Mouse (Mus musculus) limb, embryonic 14.5 days (tissue): ENCODE measurements around the gene Arid3a. TPM values are rescaled to one million over a fixed set of nuclear protein-coding genes. Genes with fewer than 3 reads are reported as not detected.
"Not testable (repeated sequence)": the region's sequence is repeated elsewhere in the genome, so short reads cannot be mapped to it uniquely, and the experiment has no call there.

Experiments used
- ATAC-seq: fragments of 200-750 bp; cut with Nextera tagmentation; 2 replicates; pipeline ENCODE4 v1.8.0; 2017; ENCODE audit warnings: low read depth, moderate number of reproducible peaks, moderate TSS enrichment; ENCODE audit not compliant: low FRiP score
- DNase-seq: peaks from one replicate; pipeline ENCODE4 v3.0.0-alpha.2; 2015; ENCODE audit warnings: low spot score
- H3K27ac ChIP-seq: fragments of 300-500 bp; sonication (generic); replicated peaks from 2 replicates; pipeline ENCODE4 v1.5.1; 2014; ENCODE audit warnings: low read depth, mild to moderate bottlenecking, low read length, moderate library complexity, mixed read lengths
- H3K27me3 ChIP-seq: fragments of 300-500 bp; sonication (generic); 2 replicates; pipeline ENCODE4 v1.6.1; 2014; ENCODE audit warnings: low read length, mixed read lengths; ENCODE audit not compliant: control insufficient read depth, insufficient read depth
- H3K36me3 ChIP-seq: fragments of 300-500 bp; sonication (generic); 2 replicates; pipeline ENCODE4 v1.6.1; 2014; ENCODE audit warnings: mild to moderate bottlenecking, low read length, moderate library complexity, mixed read lengths; ENCODE audit not compliant: control insufficient read depth, insufficient read depth
- H3K4me1 ChIP-seq: fragments of 300-500 bp; sonication (generic); 2 replicates; pipeline ENCODE4 v1.6.1; 2014; ENCODE audit warnings: antibody characterized with exemption, low read length, mixed read lengths; ENCODE audit not compliant: control insufficient read depth, insufficient read depth
- H3K4me2 ChIP-seq: fragments of 300-500 bp; sonication (generic); replicated peaks from 2 replicates; pipeline ENCODE4 v1.6.1; 2014; ENCODE audit warnings: low read depth, mild to moderate bottlenecking, low read length, moderate library complexity; ENCODE audit not compliant: severe bottlenecking
- H3K4me3 ChIP-seq: fragments of 300-500 bp; sonication (generic); replicated peaks from 2 replicates; pipeline ENCODE4 v1.5.1; 2014; ENCODE audit warnings: low read length
- H3K9ac ChIP-seq: fragments of 300-500 bp; sonication (generic); 2 replicates; pipeline ENCODE4 v1.6.1; 2014; ENCODE audit warnings: mild to moderate bottlenecking, low read depth, low read length, moderate library complexity; ENCODE audit not compliant: severe bottlenecking
- H3K9me3 ChIP-seq: fragments of 300-500 bp; sonication (generic); 2 replicates; pipeline ENCODE4 v1.6.1; 2016; ENCODE audit warnings: low read length; ENCODE audit not compliant: control insufficient read depth
- POLR2A ChIP-seq: fragments of 200-500 bp; IDR thresholded peaks from 2 replicates; pipeline ENCODE4 v1.8.0; 2012; ENCODE audit warnings: inconsistent platforms, mild to moderate bottlenecking, moderate library complexity, borderline replicate concordance; ENCODE audit not compliant: insufficient read depth, insufficient read length; ENCODE audit errors: extremely low read depth
- WGBS: fragments of 180-500 bp; shearing (Covaris S2); extraction: QIAGEN DNeasy Blood & Tissue Kit; methylation state at CpG from one replicate; pipeline ENCODE4 v1.1.7; 2014; 5-methylcytosine and 5-hydroxymethylcytosine counted together
- polyA plus RNA-seq, 2 experiments: library from polyadenylated mRNA; depleted of rRNA in 1 of 2; stranded (reverse) in 1 of 2; unstranded in 1 of 2; fragments of >200 nt; fragmentation: Nextera tagmentation in 1 of 2; extraction: Ambion mirVana in 1 of 2; gene quantifications; 2 replicates each; pipeline versions ENCODE4 v1.2.1 to v1.2.3; 2012 to 2014

The Arid3a gene
- polyA plus RNA-seq, 2 experiments: 5.0 to 8.6 TPM

DNA sequence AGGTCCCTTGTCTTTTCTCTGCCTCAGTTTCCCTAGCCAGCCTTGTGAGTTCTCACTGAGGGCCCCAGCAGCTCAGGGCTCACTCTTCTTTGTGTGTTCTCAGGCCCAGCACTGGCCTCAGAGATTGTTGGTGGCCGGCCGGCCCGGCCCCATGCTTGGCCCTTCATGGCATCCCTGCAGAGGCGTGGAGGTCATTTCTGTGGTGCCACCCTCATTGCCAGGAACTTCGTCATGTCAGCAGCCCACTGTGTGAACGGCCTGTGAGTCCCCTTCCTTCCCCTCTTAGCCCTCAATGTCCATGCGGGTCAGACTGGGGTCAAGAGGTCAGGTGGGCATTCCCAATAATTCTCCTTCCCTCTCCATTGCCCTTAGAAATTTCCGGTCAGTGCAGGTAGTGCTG lies 40.2 kb upstream of the Arid3a start:
- H3K9me3 ChIP-seq: no peaks in the 10 kb centered on the region
- no peak for TF ChIP-seq POLR2A
- no peaks in the 10 kb centered on the region for H3K27me3 ChIP-seq
- peaks cover 6% of the 10 kb centered on the region; the same call in 1 of the 2 replicates for H3K4me1 ChIP-seq
- no peak for DNase-seq
- no peak overlapping the region for H3K27ac ChIP-seq
- no peaks in the 10 kb centered on the region for H3K36me3 ChIP-seq
- H3K4me3 ChIP-seq: no peak overlapping the region
- 72% methylated on average over 8 of the region's 8 CpGs for WGBS
- no peak overlapping the region for H3K4me2 ChIP-seq
- H3K9ac ChIP-seq: no peak overlapping the region
- ATAC-seq: no peak

- DNase-seq: no peak
- Histone ChIP-seq H3K9me3 (no peaks in the 10 kb centered on the region), H3K36me3 (no peaks in the 10 kb centered on the region), H3K4me1 (no peaks in the 10 kb centered on the region), H3K4me2 (no peak overlapping the region), H3K27ac (no peak overlapping the region), H3K9ac (no peak overlapping the region), H3K27me3 (no peaks in the 10 kb centered on the region), H3K4me3 (no peak overlapping the region)
- WGBS: 69% methylated on average over 2 of the region's 2 CpGs
- no peak for ATAC-seq
- no peak for TF ChIP-seq POLR2A
Measured at GRCm38 (mm10) chr10:79889386-79889785, 37.5 kb upstream of the Arid3a start.

DNA sequence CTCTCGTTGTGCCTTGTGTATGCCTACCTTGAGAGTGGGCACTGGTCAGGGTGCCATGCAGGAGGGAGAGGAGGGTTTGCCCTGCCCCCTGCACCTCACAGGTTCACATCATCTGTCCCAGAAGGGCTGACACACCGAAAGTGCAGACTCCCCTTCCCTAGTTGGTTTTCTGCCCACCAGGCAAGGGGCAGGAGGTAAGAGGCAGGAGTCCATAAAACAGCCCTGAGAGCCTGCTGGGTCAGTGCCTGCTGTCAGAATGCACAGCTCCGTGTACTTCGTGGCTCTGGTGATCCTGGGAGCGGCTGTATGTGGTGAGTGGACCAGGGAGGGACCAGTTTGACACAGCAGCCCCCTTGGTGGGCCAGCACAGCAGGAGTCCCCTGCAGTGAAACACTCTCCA lies 36.2 kb upstream of the Arid3a start, which contains the start of gene Cfd:
Gene Cfd (plus strand): TSS at position 184 of the 400 bp plus-strand sequence.
- DNase-seq (no peak), ATAC-seq (no peak)
- 37% methylated on average over 5 of the region's 5 CpGs for WGBS
- H3K4me3 ChIP-seq: no peak within 1 kb of the TSS
- H3K4me1 ChIP-seq: no peaks in the 10 kb centered on the region
- no peak for TF ChIP-seq POLR2A
- H3K27me3 ChIP-seq: no peaks in the 10 kb centered on the region
- no peak within 1 kb of the TSS for H3K9ac ChIP-seq
- peaks cover 8% of the 10 kb centered on the region for H3K36me3 ChIP-seq
- H3K9me3 ChIP-seq: no peaks in the 10 kb centered on the region
- H3K27ac ChIP-seq: no peak within 1 kb of the TSS
- H3K4me2 ChIP-seq: no peak within 1 kb of the TSS

DNA sequence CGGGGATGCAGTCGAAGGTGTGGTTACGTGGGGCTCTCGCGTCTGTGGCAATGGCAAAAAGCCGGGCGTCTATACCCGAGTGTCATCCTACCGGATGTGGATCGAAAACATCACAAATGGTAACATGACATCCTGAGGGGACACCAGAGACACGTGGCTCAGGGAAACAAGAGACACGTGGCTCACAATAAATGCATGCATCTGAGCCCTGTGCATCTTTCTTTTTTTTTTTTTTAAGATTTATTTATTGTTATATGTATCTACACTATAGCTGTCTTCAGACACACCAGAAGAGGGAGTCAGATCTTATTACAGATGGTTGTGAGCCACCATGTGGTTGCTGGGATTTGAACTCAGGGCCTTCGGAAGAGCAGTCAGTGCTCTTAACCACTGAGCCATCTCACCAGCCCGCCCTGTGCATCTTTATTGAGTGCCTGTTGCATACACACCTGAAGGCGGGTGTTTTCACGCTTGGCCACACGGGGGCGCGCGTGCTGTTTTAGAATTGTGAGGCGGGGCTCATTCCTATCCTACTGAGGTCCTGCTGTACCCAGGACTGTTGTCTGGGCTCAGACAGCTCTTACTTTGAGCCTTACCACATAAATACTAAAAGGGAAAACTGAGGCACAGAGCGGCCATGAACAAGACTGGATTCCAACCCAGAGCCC lies 34.3 kb upstream of the Arid3a start:
- DNase-seq: peak; percentile 68
- not testable (repeated sequence) for H3K4me1 ChIP-seq, H3K27me3 ChIP-seq, H3K9me3 ChIP-seq, H3K9ac ChIP-seq, H3K4me2 ChIP-seq, H3K27ac ChIP-seq, H3K4me3 ChIP-seq
- H3K36me3 ChIP-seq: peaks cover 27% of the 10 kb centered on the region
- peak; percentile 30; the same call in 1 of the 2 replicates for ATAC-seq
- 44% methylated on average over 22 of the region's 22 CpGs for WGBS

DNA sequence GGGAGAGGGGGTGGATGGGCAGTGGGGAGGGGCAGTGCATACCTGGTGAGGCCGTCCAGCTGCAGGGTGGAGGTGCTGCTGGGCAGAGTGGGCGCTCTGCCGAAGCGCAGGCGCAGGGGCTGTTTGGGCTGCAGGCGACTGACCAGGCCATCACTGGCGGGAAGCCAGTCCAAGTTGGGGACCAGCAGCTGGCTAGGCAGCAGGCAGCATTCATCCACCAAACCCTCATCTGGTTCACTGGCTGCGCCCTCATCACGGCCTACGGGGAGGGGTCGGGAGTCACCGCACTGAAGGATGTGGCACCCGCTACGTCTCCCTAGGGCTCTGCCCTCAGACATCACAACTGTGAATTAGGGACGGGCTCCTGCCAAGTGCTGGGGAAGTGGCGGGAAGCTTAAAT lies 30.5 kb upstream of the Arid3a start:
- no peak overlapping the region for H3K4me2 ChIP-seq
- no peaks in the 10 kb centered on the region for H3K27me3 ChIP-seq
- H3K9ac ChIP-seq: no peak overlapping the region
- TF ChIP-seq POLR2A: no peak
- ATAC-seq (no peak), DNase-seq (no peak)
- H3K9me3 ChIP-seq: no peaks in the 10 kb centered on the region
- peaks cover 50% of the 10 kb centered on the region for H3K36me3 ChIP-seq
- no peaks in the 10 kb centered on the region for H3K4me1 ChIP-seq
- no peak overlapping the region for H3K27ac ChIP-seq
- WGBS: 91% methylated on average over 15 of the region's 16 CpGs
- H3K4me3 ChIP-seq: no peak overlapping the region

GRCm38 (mm10) chr10:79896814-79897213 lies 30.0 kb upstream of the Arid3a start:
- ATAC-seq: no peak
- peaks cover 54% of the 10 kb centered on the region for H3K36me3 ChIP-seq

More at GRCm38 (mm10) chr10:79896814-79897213, 30.0 kb upstream of the Arid3a start:
- DNase-seq: no peak
- Histone ChIP-seq H3K4me2 (no peak overlapping the region), H3K4me3 (no peak overlapping the region), H3K9me3 (no peaks in the 10 kb centered on the region), H3K9ac (no peak overlapping the region), H3K4me1 (no peaks in the 10 kb centered on the region), H3K27ac (no peak overlapping the region), H3K27me3 (no peaks in the 10 kb centered on the region)
- WGBS: 84% methylated on average over 13 of the region's 13 CpGs
- TF ChIP-seq POLR2A: no peak
